Mouse (Mus musculus): ENCODE results near the gene Gimap9. TPM values are rescaled to one million over a fixed set of nuclear protein-coding genes. Genes with fewer than 3 reads are reported as not detected.

The Gimap9 gene
- total RNA-seq (2021) = 1 to 10 TPM; 1.1 to 1.2 TPM
- long read RNA-seq, experiment 1, partial matches to known transcripts = 0 of 1 reads
- long read RNA-seq, experiment 1, other reads (novel, unspliced or antisense) = 0 of 1 reads
- long read RNA-seq, experiment 2 = 0 reads

GRCm38 (mm10) chr6:48675931-48676859 lies at the start of gene Gimap9:
Gene Gimap9 (plus strand): TSS chr6:48676129.
- no peak for DNase-seq
- TF ChIP-seq CTCF (IDR thresholded peaks at IDR 0.05) = no peak
- H3K27ac ChIP-seq = peak within 1 kb of the TSS; percentile 75
- peak within 1 kb of the TSS; percentile 66 for H3K4me3 ChIP-seq
- intact Hi-C loops (cut with DNase I) = no loop called here

- DNase-seq = no peak
- Histone ChIP-seq H3K27ac (peak within 1 kb of the TSS; percentile 70), H3K4me3 (peak within 1 kb of the TSS; percentile 81)
- TF ChIP-seq CTCF (IDR thresholded peaks at IDR 0.05) = no peak
- intact Hi-C loops (cut with DNase I) = no loop called here
Observed at GRCm38 (mm10) chr6:48626464-48626863, 49.5 kb upstream of the Gimap9 start, which contains the start of gene AI854703. Gene AI854703 (plus strand): TSS chr6:48626764.

GRCm38 (mm10) chr6:48626984-48627383 lies 48.9 kb upstream of the Gimap9 start:
- TF ChIP-seq CTCF (IDR thresholded peaks at IDR 0.05) = peak; percentile 29
- DNase-seq = peak; percentile 76
- intact Hi-C loops (cut with DNase I) = no loop called here
- H3K27ac ChIP-seq = peak overlapping the region; percentile 70
- peak overlapping the region; percentile 81 for H3K4me3 ChIP-seq

GRCm38 (mm10) chr6:48627511-48627924 lies 48.4 kb upstream of the Gimap9 start:
- intact Hi-C loops (cut with DNase I) = no loop called here
- Histone ChIP-seq H3K27ac (peak overlapping the region; percentile 70), H3K4me3 (peak overlapping the region; percentile 81)
- DNase-seq = no peak
- no peak for TF ChIP-seq CTCF (IDR thresholded peaks at IDR 0.05)

- Histone ChIP-seq H3K27ac (no peak overlapping the region), H3K4me3 (no peak overlapping the region)
- intact Hi-C loops (cut with DNase I) = no loop called here
- DNase-seq = no peak
- no peak for TF ChIP-seq CTCF (IDR thresholded peaks at IDR 0.05)
Observed at GRCm38 (mm10) chr6:48628377-48628776, 47.6 kb upstream of the Gimap9 start.

GRCm38 (mm10) chr6:48628808-48629660 lies 46.9 kb upstream of the Gimap9 start:
- intact Hi-C loops (cut with DNase I) = no loop called here
- peak; percentile 40 for DNase-seq
- H3K27ac ChIP-seq = peak overlapping the region; percentile 35; the same call in 1 of the 2 replicates
- H3K4me3 ChIP-seq = peak overlapping the region; percentile 71
- TF ChIP-seq CTCF (IDR thresholded peaks at IDR 0.05) = no peak

- no peak for TF ChIP-seq CTCF (IDR thresholded peaks at IDR 0.05)
- no peak for DNase-seq
- peak overlapping the region; percentile 35; the same call in 1 of the 2 replicates for H3K27ac ChIP-seq
- peak overlapping the region; percentile 71 for H3K4me3 ChIP-seq
- intact Hi-C loops (cut with DNase I) = no loop called here
Observed at GRCm38 (mm10) chr6:48629661-48630034, 46.3 kb upstream of the Gimap9 start.

GRCm38 (mm10) chr6:48630831-48631230 lies 45.1 kb upstream of the Gimap9 start:
- Histone ChIP-seq H3K4me3 (no peak overlapping the region), H3K27ac (no peak overlapping the region)
- TF ChIP-seq CTCF (IDR thresholded peaks at IDR 0.05) = no peak
- intact Hi-C loops (cut with DNase I) = no loop called here
- DNase-seq = no peak

GRCm38 (mm10) chr6:48635105-48635504 lies 40.8 kb upstream of the Gimap9 start:
- no peak for DNase-seq
- TF ChIP-seq CTCF (IDR thresholded peaks at IDR 0.05) = no peak
- H3K27ac ChIP-seq = no peak overlapping the region
- intact Hi-C loops (cut with DNase I) = no loop called here
- no peak overlapping the region for H3K4me3 ChIP-seq

GRCm38 (mm10) chr6:48636515-48636914 lies 39.4 kb upstream of the Gimap9 start:
- no peak for TF ChIP-seq CTCF (IDR thresholded peaks at IDR 0.05)
- Histone ChIP-seq H3K4me3 (no peak overlapping the region), H3K27ac (no peak overlapping the region)
- DNase-seq = no peak
- intact Hi-C loops (cut with DNase I) = no loop called here

- no peak for TF ChIP-seq CTCF (IDR thresholded peaks at IDR 0.05)
- DNase-seq = no peak
- Histone ChIP-seq H3K4me3 (no peak overlapping the region), H3K27ac (no peak overlapping the region)
- intact Hi-C loops (cut with DNase I) = no loop called here
Observed at GRCm38 (mm10) chr6:48637811-48638500, 38.0 kb upstream of the Gimap9 start.

GRCm38 (mm10) chr6:48638553-48638952 lies 37.4 kb upstream of the Gimap9 start:
- intact Hi-C loops (cut with DNase I) = no loop called here
- Histone ChIP-seq H3K4me3 (no peak overlapping the region), H3K27ac (no peak overlapping the region)
- no peak for TF ChIP-seq CTCF (IDR thresholded peaks at IDR 0.05)
- DNase-seq = no peak
